In the genomic region with DNA sequence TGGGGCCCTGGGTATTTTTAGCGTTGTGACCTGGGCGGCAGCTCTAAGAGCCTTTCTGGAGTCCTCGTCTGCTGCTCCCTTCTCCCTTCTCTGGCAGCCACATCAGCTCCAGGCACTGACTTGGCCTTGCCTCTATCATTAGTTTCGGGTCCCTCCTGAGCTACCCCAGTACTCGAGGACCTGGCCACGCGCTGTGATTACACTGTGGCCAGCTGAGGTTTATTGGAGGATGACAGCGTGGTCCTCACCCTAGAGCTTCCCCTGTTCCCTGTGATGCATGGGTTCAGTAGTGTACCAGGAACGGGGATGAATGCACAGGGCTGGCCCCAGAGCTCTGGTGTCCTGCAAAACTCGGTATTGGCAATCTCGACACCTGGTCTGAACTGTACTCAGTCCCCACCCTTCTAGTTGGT, we compare ENCODE assay signal across 8 mouse cellular contexts. TPM values are rescaled to one million over a fixed set of nuclear protein-coding genes. Genes with fewer than 3 reads are reported as not detected.
DNase-seq lines count a peak whose midpoint lies in the region; ATAC-seq lines count a peak whose summit lies in the region.

No protein-coding gene starts in this region.

- peak overlapping the region; percentile 100 for H3K4me2 ChIP-seq in neural tube, embryonic 11.5 days (ENCODE audit: low read depth)
- peak overlapping the region; percentile 100 for H3K4me2 ChIP-seq in limb, embryonic 15.5 days
- peak overlapping the region; percentile 97 for H3K4me2 ChIP-seq in stomach, embryonic 16.5 days (ENCODE audit: low read depth, low read length)

- peak overlapping the region; percentile 73 for H3K4me3 ChIP-seq in neural tube, embryonic 11.5 days (ENCODE audit: low read depth, low read length)
- peak overlapping the region; percentile 67 for H3K4me3 ChIP-seq in limb, embryonic 15.5 days
- H3K4me3 ChIP-seq in stomach, embryonic 16.5 days (replicated peaks; ENCODE audit: low read length) = peak overlapping the region; percentile 77

- no peaks in the 10 kb centered on the region for H3K36me3 ChIP-seq in neural tube, embryonic 11.5 days (ENCODE audit: control insufficient read depth, insufficient read depth, low read length)
- H3K36me3 ChIP-seq in limb, embryonic 15.5 days = 0 out of 2 replicates have a peak, but pooled peaks cover 8% of the 10 kb centered on the region
- no peaks in the 10 kb centered on the region for H3K36me3 ChIP-seq in stomach, embryonic 16.5 days (ENCODE audit: control insufficient read depth, insufficient read depth, low read length)

- H3K27me3 ChIP-seq in neural tube, embryonic 11.5 days (ENCODE audit: control insufficient read depth, insufficient read depth, low read length) = peaks cover 29% of the 10 kb centered on the region
- peaks cover 36% of the 10 kb centered on the region for H3K27me3 ChIP-seq in limb, embryonic 15.5 days
- no peaks in the 10 kb centered on the region for H3K27me3 ChIP-seq in stomach, embryonic 16.5 days (ENCODE audit: control insufficient read depth, insufficient read depth, low read length)

- WGBS in neural tube, embryonic 11.5 days = 11% methylated on average over 11 of the region's 11 CpGs
- 11% methylated on average over 11 of the region's 11 CpGs for WGBS in limb, embryonic 15.5 days
- WGBS in stomach, embryonic 16.5 days = 9% methylated on average over 11 of the region's 11 CpGs

- peaks cover 10% of the 10 kb centered on the region; the same call in 1 of the 2 replicates for H3K4me1 ChIP-seq in neural tube, embryonic 11.5 days (ENCODE audit: control insufficient read depth, insufficient read depth, low read length)
- peaks cover 17% of the 10 kb centered on the region for H3K4me1 ChIP-seq in limb, embryonic 15.5 days
- peaks cover 9% of the 10 kb centered on the region for H3K4me1 ChIP-seq in stomach, embryonic 16.5 days (ENCODE audit: control insufficient read depth, insufficient read depth, low read length)

- no peak overlapping the region for H3K27ac ChIP-seq in neural tube, embryonic 11.5 days (ENCODE audit: low read depth, low read length)
- no peak overlapping the region for H3K27ac ChIP-seq in limb, embryonic 15.5 days
- no peak overlapping the region for H3K27ac ChIP-seq in stomach, embryonic 16.5 days (ENCODE audit: low read length)

- DNase-seq in cerebellum, postnatal 36 days = no peak
- DNase-seq in neural tube, embryonic 11.5 days (ENCODE audit: low spot score) = no peak
- DNase-seq in neural tube, embryonic 10.5 days (ENCODE audit: extremely low spot score, low spot score) = no peak
- DNase-seq in adrenal gland, adult 8-10 months = no peak
- DNase-seq in adrenal gland, postnatal 36 days = no peak

- no peaks in the 10 kb centered on the region for H3K9me3 ChIP-seq in neural tube, embryonic 11.5 days (ENCODE audit: control insufficient read depth, low read length)
- no peaks in the 10 kb centered on the region for H3K9me3 ChIP-seq in limb, embryonic 15.5 days
- no peaks in the 10 kb centered on the region for H3K9me3 ChIP-seq in stomach, embryonic 16.5 days (replicated peaks; ENCODE audit: control insufficient read depth, low read length)

- peak overlapping the region; percentile 61 for H3K9ac ChIP-seq in neural tube, embryonic 11.5 days (ENCODE audit: low read length)
- peak overlapping the region; percentile 62 for H3K9ac ChIP-seq in limb, embryonic 15.5 days
- H3K9ac ChIP-seq in stomach, embryonic 16.5 days (ENCODE audit: low read length) = peak overlapping the region; percentile 81

- 0 out of 2 replicates have a peak, but pooled peaks have one; percentile 12 for ATAC-seq in cerebellum, adult (ENCODE audit: insufficient number of reproducible peaks, low FRiP score, low TSS enrichment)
- no peak for ATAC-seq in neural tube, embryonic 11.5 days (ENCODE audit: insufficient read depth, low FRiP score, low TSS enrichment)
- no peak for ATAC-seq in limb, embryonic 15.5 days (ENCODE audit: insufficient number of reproducible peaks, low FRiP score, low TSS enrichment, low read depth)
- peak; percentile 36; the same call in 1 of the 2 replicates for ATAC-seq in stomach, embryonic 16.5 days (ENCODE audit: insufficient read depth, low FRiP score)

RNA-seq across cellular contexts. Expression of gene Dbndd2, which starts 1.2 kb away (rescaled TPM):
- polyA plus RNA-seq in neural tube, embryonic 11.5 days (2014; fragmentation: Nextera tagmentation; extraction: Ambion mirVana) = 3.5 and 4.5 TPM in 2 replicates
- polyA plus RNA-seq in limb, embryonic 15.5 days (2015; fragmentation: Nextera tagmentation; extraction: Ambion mirVana) = 6.3 and 6.9 TPM in 2 replicates
- 12.1 and 21.3 TPM in 2 replicates for polyA plus RNA-seq in stomach, embryonic 16.5 days (2015; fragmentation: Nextera tagmentation; extraction: Ambion mirVana)
- 10 to 100 TPM in 2 of 4 experiments, 1 to 10 TPM in 2; 5.4 to 18.3 (median 11.6) TPM for total RNA-seq in adrenal gland, adult 8-10 months (2022)
- total RNA-seq in adrenal gland, postnatal 36 days (2021) = 10 to 100 TPM in 1 of 2 experiments, 1 to 10 TPM in 1; 8.0 to 12.5 TPM

RNA-seq across cellular contexts. Expression of gene Pigt, which starts 10.2 kb away (rescaled TPM):
- polyA plus RNA-seq in neural tube, embryonic 11.5 days (2014; fragmentation: Nextera tagmentation; extraction: Ambion mirVana) = 55.0 and 57.4 TPM in 2 replicates
- polyA plus RNA-seq in limb, embryonic 15.5 days (2015; fragmentation: Nextera tagmentation; extraction: Ambion mirVana) = 65.0 and 67.5 TPM in 2 replicates
- polyA plus RNA-seq in stomach, embryonic 16.5 days (2015; fragmentation: Nextera tagmentation; extraction: Ambion mirVana) = 69.6 and 72.9 TPM in 2 replicates
- 10 to 100 TPM; 75.7 to 93.8 (median 88.6) TPM for total RNA-seq in adrenal gland, adult 8-10 months (2022)
- 10 to 100 TPM; 74.0 to 98.3 TPM for total RNA-seq in adrenal gland, postnatal 36 days (2021)

RNA-seq across cellular contexts. Expression of gene Trp53tg5, which starts 13.6 kb away (rescaled TPM):
- polyA plus RNA-seq in neural tube, embryonic 11.5 days (2014; fragmentation: Nextera tagmentation; extraction: Ambion mirVana) = not detected in 2 replicates
- polyA plus RNA-seq in limb, embryonic 15.5 days (2015; fragmentation: Nextera tagmentation; extraction: Ambion mirVana) = not detected in 2 replicates
- not detected in 2 replicates for polyA plus RNA-seq in stomach, embryonic 16.5 days (2015; fragmentation: Nextera tagmentation; extraction: Ambion mirVana)
- not detected for total RNA-seq in adrenal gland, adult 8-10 months (2022)
- not detected for total RNA-seq in adrenal gland, postnatal 36 days (2021)

RNA-seq across cellular contexts. Expression of gene Gm20458, which starts 26.4 kb away (rescaled TPM):
- polyA plus RNA-seq in neural tube, embryonic 11.5 days (2014; fragmentation: Nextera tagmentation; extraction: Ambion mirVana) = 4.9 and 6.4 TPM in 2 replicates
- 11.0 and 12.2 TPM in 2 replicates for polyA plus RNA-seq in limb, embryonic 15.5 days (2015; fragmentation: Nextera tagmentation; extraction: Ambion mirVana)
- 17.2 and 19.2 TPM in 2 replicates for polyA plus RNA-seq in stomach, embryonic 16.5 days (2015; fragmentation: Nextera tagmentation; extraction: Ambion mirVana)
- 1 to 10 TPM in 3 of 4 experiments, not detected in 1; 2.3 to 7.3 (median 4.6) TPM for total RNA-seq in adrenal gland, adult 8-10 months (2022)
- total RNA-seq in adrenal gland, postnatal 36 days (2021) = 1 to 10 TPM; 5.0 to 8.4 TPM

RNA-seq across cellular contexts. Expression of gene Sys1, which starts 30.4 kb away (rescaled TPM):
- polyA plus RNA-seq in neural tube, embryonic 11.5 days (2014; fragmentation: Nextera tagmentation; extraction: Ambion mirVana) = 64.2 and 64.4 TPM in 2 replicates
- 54.5 and 61.2 TPM in 2 replicates for polyA plus RNA-seq in limb, embryonic 15.5 days (2015; fragmentation: Nextera tagmentation; extraction: Ambion mirVana)
- 48.1 and 49.4 TPM in 2 replicates for polyA plus RNA-seq in stomach, embryonic 16.5 days (2015; fragmentation: Nextera tagmentation; extraction: Ambion mirVana)
- total RNA-seq in adrenal gland, adult 8-10 months (2022) = 10 to 100 TPM; 26.2 to 34.8 (median 30.9) TPM
- 10 to 100 TPM; 28.3 to 33.2 TPM for total RNA-seq in adrenal gland, postnatal 36 days (2021)

Comparison
In these comparisons a context has a peak if more than half of its experiments do, and no peak if none do; other contexts are left out.
1. ATAC-seq: peak in cerebellum, adult (single experiment) and stomach, embryonic 16.5 days (single experiment); none in neural tube, embryonic 11.5 days (single experiment) and limb, embryonic 15.5 days (single experiment).
2. Peak in every context shown above with its lines, with median percentiles within 50 percentile points of each other: H3K4me2 ChIP-seq, H3K4me3 ChIP-seq and H3K9ac ChIP-seq.